Mouse (Mus musculus) frontal cortex, adult 2 months (tissue): ENCODE results near the gene Gm10031. TPM values are rescaled to one million over a fixed set of nuclear protein-coding genes. Genes with fewer than 3 reads are reported as not detected.

Source experiments
- DNase-seq, 2 experiments: peaks; one replicate each; pipeline ENCODE4 v3.0.0; 2022; ENCODE audit warnings: low spot score in 1 of 2; ENCODE audit errors: extremely low spot score in 1 of 2
- polyA plus RNA-seq: library from polyadenylated mRNA; depleted of rRNA; stranded (reverse); fragments of >200 nt; gene quantifications from 2 replicates; pipeline ENCODE4 v1.2.3, GENCODE M21; 2012; rRNA removed

Gene Gm10031
- polyA plus RNA-seq, 1 experiment, result 8.1 TPM

DNA sequence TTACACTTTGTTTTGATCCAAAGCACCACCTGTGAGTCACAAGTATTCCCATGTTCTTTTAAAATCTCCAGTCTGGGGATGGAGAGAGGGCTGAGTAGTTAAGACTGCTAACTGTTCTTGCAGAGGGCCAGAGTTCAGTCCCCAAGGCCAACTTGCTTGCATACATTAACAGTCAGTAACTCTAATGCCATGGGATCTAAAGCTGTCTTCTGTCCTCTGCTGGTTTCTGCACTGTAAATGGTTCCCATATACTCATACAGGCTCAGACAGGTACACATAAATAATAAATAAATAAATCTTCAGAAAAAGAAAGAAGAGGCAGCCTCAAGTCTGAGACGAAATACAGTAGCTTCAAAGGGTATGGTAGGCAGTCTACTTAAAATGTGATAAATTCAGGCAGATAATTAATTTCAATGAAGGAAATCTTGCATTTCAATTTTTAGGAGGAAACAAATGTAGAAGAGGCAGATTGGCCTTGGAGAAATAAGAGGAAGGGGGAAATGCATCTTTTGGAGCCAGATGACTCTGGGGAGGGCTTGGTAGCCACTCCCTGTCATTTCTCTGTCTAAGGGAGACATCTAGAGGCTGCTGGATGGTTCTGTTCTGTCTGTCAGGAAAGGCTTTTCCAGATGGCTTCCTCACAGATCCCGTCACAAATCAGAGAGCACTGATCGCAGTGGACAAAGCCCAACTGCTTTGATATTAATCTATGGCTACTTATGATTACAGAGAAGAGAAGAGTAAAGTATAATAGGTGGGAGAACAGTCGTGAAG, 16.2 kb downstream of the Gm10031 start:
- DNase-seq, result peak in 1 of 2 experiments; percentile 61

DNA sequence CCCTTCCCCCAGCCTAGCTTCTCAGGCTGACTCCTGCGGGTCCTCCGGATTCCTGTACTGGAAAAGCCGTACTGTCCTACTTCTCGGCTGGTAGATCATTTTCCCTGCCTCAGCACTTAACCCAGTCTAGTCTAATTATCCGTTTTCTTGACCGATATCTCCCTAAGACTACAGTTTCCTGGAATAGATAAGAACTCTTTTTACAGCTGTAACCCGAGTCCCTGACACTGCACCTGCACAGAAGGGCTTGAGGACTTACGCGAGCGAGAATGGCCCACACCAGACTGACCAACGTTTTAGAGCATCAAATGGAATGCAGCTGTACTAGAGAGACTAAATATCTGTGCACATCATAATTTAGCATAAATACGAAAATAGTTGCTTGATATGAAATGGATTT, 20.2 kb downstream of the Gm10031 start:
- DNase-seq, result no peak

DNA sequence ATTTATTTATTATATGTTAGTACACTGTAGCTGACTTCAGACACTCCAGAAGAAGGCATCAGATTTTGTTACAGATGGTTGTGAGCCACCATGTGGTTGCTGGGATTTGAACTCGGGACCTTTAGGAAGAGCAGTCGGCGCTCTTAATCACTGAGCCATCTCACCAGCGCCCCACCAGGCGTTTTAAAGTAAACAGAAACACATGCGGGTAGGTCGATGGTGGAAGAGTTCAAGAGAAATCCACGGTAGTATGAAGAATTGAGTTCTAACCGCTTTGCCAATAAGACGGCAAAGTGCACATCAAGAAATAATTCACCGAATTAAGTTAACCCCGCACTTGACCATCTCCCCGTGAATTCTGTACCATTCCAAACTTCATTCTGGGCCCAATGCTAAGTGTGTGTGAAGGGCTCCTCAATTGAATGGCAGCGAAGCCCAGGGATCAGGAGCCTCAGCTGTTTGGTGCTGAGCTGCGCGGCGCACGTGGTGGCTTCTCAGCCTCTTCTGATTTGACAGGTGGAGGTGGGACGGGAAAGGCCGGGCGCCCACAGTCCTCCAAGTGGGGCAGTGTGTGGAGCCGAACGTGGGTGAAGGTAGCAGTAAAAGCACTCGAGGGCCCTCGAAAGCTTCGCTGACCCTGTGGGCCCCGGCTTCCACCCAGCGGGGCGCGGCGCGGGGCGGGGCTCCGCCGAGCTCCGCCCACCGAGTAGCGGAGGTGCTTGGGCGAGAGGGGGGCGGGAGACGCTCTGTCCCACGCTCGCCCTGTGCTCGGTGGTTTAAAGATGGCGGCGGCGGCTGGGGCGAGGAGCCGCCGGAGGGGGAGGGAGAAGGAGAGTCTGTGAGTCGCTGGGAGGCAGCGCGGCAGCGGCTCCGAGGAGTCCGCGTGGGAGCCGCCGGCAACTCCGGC, 34.5 kb downstream of the Gm10031 start, which contains the start of gene Abl2:
Abl2 (plus strand) TSS at position 763 of the 907 bp plus-strand sequence.
- DNase-seq, result peak; percentile 51 to 86

DNA sequence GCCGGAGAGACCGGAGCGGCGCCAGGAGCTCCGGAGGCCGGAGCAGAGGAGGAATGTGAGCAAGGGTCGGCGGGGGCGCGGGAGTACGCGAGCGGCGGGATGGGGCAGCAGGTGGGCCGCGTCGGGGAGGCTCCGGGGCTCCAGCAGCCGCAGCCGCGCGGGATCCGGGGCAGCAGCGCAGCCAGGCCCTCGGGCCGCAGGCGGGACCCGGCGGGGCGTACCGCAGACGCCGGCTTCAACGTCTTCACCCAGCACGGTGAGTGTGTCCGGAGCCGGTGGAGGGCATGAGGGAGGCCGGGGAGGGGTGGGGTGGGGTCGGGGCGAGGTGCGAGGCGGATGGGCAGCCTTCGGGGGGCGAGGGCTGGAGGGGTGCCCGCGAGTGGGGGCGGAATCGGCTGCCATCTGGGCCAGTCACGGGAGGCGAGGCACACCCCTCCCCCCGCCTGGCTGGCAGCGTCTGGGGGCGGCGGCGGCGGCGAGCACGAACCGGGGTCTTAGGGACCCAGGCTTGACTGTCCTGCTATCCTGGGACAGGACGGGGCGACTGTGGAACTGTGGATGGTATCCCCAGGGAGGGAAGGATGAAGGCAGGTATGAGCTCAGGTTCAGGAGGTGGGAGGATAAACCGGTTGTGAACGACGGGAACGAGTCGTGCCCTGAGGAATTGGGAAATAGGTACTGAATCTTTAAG, 35.3 kb downstream of the Gm10031 start:
- DNase-seq, result peak in 1 of 2 experiments; percentile 60

DNA sequence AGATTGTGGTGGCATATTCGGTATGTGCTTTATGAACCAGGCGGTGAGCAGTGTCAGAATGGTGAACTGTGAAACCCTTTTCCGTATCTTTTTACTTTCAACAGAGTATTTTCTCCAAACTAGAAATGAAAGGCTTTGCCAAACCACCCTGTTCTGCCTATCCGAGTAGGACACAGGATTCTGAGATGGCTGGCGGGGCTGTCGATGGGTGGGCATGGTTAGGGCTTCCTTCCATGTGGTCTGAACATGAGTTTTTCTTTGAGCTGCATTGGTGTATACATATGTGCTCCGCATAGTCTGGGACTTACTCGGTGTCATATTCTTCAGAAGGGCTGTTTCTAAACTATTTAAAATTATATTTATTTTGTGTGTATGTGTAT, 35.8 kb downstream of the Gm10031 start:
- DNase-seq, result no peak

DNA sequence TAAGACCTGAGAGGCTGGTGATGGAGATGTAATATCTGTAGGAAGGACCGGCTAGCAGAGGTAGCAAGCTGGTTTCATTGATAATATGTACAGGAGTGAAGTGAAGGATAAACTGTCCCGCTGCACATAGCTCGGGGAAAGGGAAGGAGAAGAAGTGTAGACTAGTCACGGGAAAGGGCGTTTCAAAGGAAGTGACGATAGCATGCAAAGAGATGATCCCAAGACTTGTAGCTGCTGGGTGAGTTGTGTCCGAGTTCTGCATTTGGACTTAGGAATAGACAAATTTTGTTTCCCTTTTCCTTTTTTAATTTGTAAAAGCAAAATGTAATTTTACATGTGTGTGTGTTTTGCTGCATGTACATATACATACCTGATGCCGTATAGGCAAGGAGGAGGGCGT, 36.7 kb downstream of the Gm10031 start:
- DNase-seq, result no peak

DNA sequence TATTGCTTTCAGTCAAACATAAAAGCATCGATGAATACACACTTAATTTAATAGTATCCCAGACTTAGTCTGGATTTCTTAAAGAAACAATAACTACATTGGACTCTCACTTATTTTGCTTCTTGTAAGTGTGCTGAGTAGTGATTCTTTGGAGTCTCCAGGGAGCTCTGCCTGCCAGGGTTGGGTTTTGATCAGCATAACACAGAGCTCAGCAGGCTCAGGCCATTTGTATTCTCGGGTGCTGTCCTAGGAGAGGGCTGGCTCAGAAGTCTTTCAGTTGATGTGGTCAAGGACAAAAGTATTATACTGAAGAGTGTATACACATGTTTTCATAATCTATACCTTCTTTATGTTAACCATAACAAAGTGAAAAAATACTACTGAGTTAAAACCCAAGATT, 41.5 kb downstream of the Gm10031 start:
- DNase-seq, result no peak

DNA sequence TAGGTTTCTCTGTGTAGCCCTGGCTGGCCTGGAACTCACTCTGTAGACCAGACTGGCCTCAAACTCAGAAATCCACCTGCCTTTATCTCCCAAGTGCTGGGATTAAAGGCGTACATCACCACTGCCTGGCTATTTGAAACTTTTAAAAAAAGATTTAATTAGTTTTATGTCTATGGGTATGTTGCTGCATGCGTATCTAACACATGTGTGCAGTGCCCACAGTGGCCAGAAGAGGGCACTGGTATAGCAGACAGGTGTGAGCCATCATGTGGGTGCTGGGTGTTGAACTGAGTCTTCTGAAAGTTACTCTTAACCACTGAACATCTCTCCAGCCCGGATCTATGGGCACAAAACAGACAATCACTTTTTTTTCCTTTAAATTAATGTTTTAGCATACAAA, 42.3 kb downstream of the Gm10031 start:
- no peak for DNase-seq

DNA sequence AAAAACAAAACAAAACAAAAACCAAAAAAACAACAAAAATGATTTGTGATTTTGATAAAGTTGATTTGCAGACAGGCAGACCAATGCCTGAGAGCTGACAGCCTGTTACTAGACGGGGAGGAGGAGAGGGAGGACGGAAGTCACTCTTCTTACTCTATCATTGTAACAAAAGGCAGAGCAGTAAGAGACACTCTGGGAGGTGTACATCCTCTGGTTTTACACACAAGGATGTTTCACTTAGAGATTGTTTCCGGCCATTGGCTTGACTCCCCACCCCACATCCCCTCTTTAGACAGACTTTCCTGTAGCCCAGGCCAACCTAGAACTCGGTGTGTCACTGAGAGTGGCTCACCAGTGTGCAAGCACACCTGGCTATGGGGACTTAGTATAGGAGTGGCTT, 45.8 kb downstream of the Gm10031 start:
- no peak for DNase-seq

DNA sequence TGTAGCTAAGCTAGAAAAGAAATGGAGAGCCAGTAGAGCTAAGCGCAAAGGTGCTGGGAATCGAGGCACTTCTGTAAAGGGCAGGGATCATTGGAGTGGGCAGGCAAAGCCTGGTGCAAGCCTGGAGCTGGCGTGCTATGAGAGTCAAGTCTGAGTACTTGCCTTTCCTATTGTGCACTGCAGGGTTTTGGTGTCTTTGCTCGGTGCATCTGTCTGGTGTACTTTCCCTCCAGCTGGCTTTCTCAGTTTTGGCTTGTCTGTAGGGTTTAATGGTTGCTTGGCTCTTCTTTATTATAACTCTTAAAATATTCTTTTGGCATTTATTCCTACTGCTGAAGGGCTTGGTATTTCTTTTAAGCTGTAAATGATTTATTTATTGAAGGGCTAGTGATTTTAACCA, 49.1 kb downstream of the Gm10031 start:
- DNase-seq, result no peak

Other genes with a start within 250 kb of the Gm10031 start
- 0.98 and 1.1 TPM in 2 replicates for gene Tdrd5, start 220.3 kb upstream of the Gm10031 start, polyA plus RNA-seq
- gene Nphs2, start 213.3 kb upstream of the Gm10031 start, polyA plus RNA-seq, result 0.21 and 0.26 TPM in 2 replicates
- 47.2 and 49.4 TPM in 2 replicates for gene Gm2000, start 158.0 kb upstream of the Gm10031 start, polyA plus RNA-seq
- 0.71 and 0.84 TPM in 2 replicates for gene Axdnd1, start 102.9 kb upstream of the Gm10031 start, polyA plus RNA-seq
- gene Soat1, start 49.7 kb upstream of the Gm10031 start, polyA plus RNA-seq, result 20.3 and 23.5 TPM in 2 replicates
- gene Abl2, start 34.8 kb downstream of the Gm10031 start, polyA plus RNA-seq, result 33.4 and 34.1 TPM in 2 replicates
- gene Tor3a, start 150.3 kb downstream of the Gm10031 start, polyA plus RNA-seq, result 6.2 and 6.6 TPM in 2 replicates
- 43.9 and 44.5 TPM in 2 replicates for gene Fam20b, start 195.1 kb downstream of the Gm10031 start, polyA plus RNA-seq